Mouse (Mus musculus): Measurements from ENCODE around the gene Kdm1a. TPM values are rescaled to one million over a fixed set of nuclear protein-coding genes. Genes with fewer than 3 reads are reported as not detected.

Kdm1a gene
- polyA plus RNA-seq (2014; fragmentation: Nextera tagmentation; extraction: Ambion mirVana), result 93.8 and 94.1 TPM in 2 replicates

GRCm38 (mm10) chr4:136602568-136602967 is at the start of gene Kdm1a:
Gene Kdm1a, minus strand, starts transcription at chr4:136602723.
- Histone ChIP-seq H3K27ac (peak within 1 kb of the TSS; percentile 96), H3K4me1 (replicated peaks; ENCODE audit: control insufficient read depth, insufficient read depth, low read length) (peaks cover 13% of the 10 kb centered on the region), H3K27me3 (ENCODE audit: control insufficient read depth, insufficient read depth, low read length) (no peaks in the 10 kb centered on the region), H3K9me3 (ENCODE audit: control insufficient read depth, low read length) (no peaks in the 10 kb centered on the region), H3K4me2 (replicated peaks) (peak within 1 kb of the TSS; percentile 78), H3K9ac (peak within 1 kb of the TSS; percentile 99), H3K36me3 (replicated peaks; ENCODE audit: control insufficient read depth, insufficient read depth) (no peaks in the 10 kb centered on the region), H3K4me3 (replicated peaks; ENCODE audit: low read length) (peak within 1 kb of the TSS; percentile 92)
- under 1% methylated on average over 42 of the region's 45 CpGs for WGBS
- DNase-seq (ENCODE audit: low spot score) (peak; percentile 98), ATAC-seq (ENCODE audit: low FRiP score) (peak; percentile 88)

- ATAC-seq (ENCODE audit: low FRiP score) (peak; percentile 56; the same call in 1 of the 2 replicates), DNase-seq (ENCODE audit: low spot score) (peak; percentile 60)
- Histone ChIP-seq H3K4me2 (replicated peaks) (no peak overlapping the region), H3K9me3 (ENCODE audit: control insufficient read depth, low read length) (peaks cover 1% of the 10 kb centered on the region; the same call in 1 of the 2 replicates), H3K4me1 (replicated peaks; ENCODE audit: control insufficient read depth, insufficient read depth, low read length) (peaks cover 13% of the 10 kb centered on the region; the same call in 1 of the 2 replicates), H3K27ac (peak overlapping the region; percentile 74), H3K27me3 (ENCODE audit: control insufficient read depth, insufficient read depth, low read length) (no peaks in the 10 kb centered on the region), H3K36me3 (replicated peaks; ENCODE audit: control insufficient read depth, insufficient read depth) (peaks cover 42% of the 10 kb centered on the region), H3K4me3 (replicated peaks; ENCODE audit: low read length) (no peak overlapping the region), H3K9ac (no peak overlapping the region)
- 63% methylated on average over 13 of the region's 13 CpGs for WGBS
Measured at GRCm38 (mm10) chr4:136651882-136652527, 49.5 kb upstream of the Kdm1a start.

DNA sequence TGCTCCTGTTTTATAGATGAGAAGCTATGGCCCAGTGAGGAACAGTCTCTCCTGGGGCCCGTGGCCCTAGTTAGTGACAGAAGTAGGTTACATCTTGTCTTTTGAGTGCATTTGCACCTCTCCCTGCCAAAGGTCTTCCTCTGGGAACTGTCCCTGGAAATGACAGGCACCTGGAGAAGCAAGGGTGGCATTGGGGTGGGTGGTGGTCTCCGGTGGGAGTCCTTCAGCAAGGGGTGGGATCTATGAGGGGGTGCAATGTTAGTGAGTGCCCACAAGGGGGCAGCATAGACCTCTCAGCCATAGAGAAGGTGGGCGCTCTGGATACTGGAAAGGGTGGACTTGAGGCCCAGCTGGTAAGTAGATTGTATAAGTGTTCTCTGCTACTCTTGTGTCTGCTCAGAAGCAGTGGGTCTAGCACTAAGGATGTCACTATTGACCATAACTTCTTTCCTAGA is 48.9 kb upstream of the Kdm1a start:
- WGBS, result 52% methylated on average over 3 of the region's 3 CpGs
- H3K9me3 ChIP-seq (ENCODE audit: control insufficient read depth, low read length), result peaks cover 5% of the 10 kb centered on the region; the same call in 1 of the 2 replicates
- ATAC-seq (ENCODE audit: low FRiP score) (peak; percentile 16; the same call in 1 of the 2 replicates), DNase-seq (ENCODE audit: low spot score) (peak; percentile 74)
- H3K4me3 ChIP-seq (replicated peaks; ENCODE audit: low read length), result no peak overlapping the region
- H3K27me3 ChIP-seq (ENCODE audit: control insufficient read depth, insufficient read depth, low read length), result no peaks in the 10 kb centered on the region
- no peak overlapping the region for H3K4me2 ChIP-seq (replicated peaks)
- peak overlapping the region; percentile 74 for H3K27ac ChIP-seq
- H3K36me3 ChIP-seq (replicated peaks; ENCODE audit: control insufficient read depth, insufficient read depth), result peaks cover 36% of the 10 kb centered on the region
- no peak overlapping the region for H3K9ac ChIP-seq
- peaks cover 13% of the 10 kb centered on the region; the same call in 1 of the 2 replicates for H3K4me1 ChIP-seq (replicated peaks; ENCODE audit: control insufficient read depth, insufficient read depth, low read length)

- H3K4me1 ChIP-seq (replicated peaks; ENCODE audit: control insufficient read depth, insufficient read depth, low read length), result peaks cover 13% of the 10 kb centered on the region; the same call in 1 of the 2 replicates
- no peak overlapping the region for H3K4me2 ChIP-seq (replicated peaks)
- no peaks in the 10 kb centered on the region for H3K27me3 ChIP-seq (ENCODE audit: control insufficient read depth, insufficient read depth, low read length)
- peaks cover 5% of the 10 kb centered on the region; the same call in 1 of the 2 replicates for H3K9me3 ChIP-seq (ENCODE audit: control insufficient read depth, low read length)
- H3K36me3 ChIP-seq (replicated peaks; ENCODE audit: control insufficient read depth, insufficient read depth), result peaks cover 25% of the 10 kb centered on the region
- H3K4me3 ChIP-seq (replicated peaks; ENCODE audit: low read length), result no peak overlapping the region
- 78% methylated on average over 8 of the region's 8 CpGs for WGBS
- ATAC-seq (ENCODE audit: low FRiP score) (no peak), DNase-seq (ENCODE audit: low spot score) (no peak)
- H3K9ac ChIP-seq, result no peak overlapping the region
- H3K27ac ChIP-seq, result no peak overlapping the region
Measured at GRCm38 (mm10) chr4:136650261-136650660, 47.7 kb upstream of the Kdm1a start.

DNA sequence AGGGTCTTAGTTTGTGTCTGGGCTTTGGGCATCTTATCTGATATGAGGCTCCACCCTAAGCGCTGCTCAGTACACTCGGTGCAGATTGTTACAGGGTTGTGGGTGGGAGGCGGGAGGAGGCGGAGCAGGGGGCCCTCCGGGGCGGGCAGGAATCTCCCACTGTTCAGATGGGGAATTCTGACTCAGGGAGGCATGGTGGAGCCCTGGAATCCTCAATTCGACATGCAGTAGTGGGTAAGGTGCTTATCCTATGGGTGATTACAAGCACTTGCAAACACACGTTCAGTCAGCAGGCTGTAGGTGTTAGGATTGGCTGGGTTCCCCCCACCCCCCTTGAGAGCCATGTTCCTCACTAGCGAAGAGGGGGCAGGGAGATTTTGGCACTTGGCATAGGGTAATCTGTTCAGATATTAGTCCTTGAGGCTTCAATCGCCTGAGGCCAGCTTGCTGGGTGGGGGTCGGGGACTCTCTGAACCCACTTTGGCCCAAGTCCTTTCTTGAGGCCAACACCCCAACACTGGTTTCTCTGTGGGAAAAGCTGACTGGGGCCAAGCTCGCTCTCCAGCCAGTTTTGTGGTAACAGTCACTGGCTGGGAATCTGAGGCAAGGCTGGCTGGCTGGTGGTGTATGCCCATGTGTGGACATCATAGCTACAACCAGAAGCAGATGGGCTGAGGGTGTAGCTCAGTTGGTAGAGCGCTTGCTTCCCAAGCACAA is 47.1 kb upstream of the Kdm1a start:
- DNase-seq (ENCODE audit: low spot score), result no peak
- no peaks in the 10 kb centered on the region for H3K27me3 ChIP-seq (ENCODE audit: control insufficient read depth, insufficient read depth, low read length)
- no peak overlapping the region for H3K9ac ChIP-seq
- peaks cover 18% of the 10 kb centered on the region for H3K36me3 ChIP-seq (replicated peaks; ENCODE audit: control insufficient read depth, insufficient read depth)
- 41% methylated on average over 13 of the region's 13 CpGs for WGBS
- no peak overlapping the region for H3K4me2 ChIP-seq (replicated peaks)
- peaks cover 13% of the 10 kb centered on the region; the same call in 1 of the 2 replicates for H3K4me1 ChIP-seq (replicated peaks; ENCODE audit: control insufficient read depth, insufficient read depth, low read length)
- H3K4me3 ChIP-seq (replicated peaks; ENCODE audit: low read length), result no peak overlapping the region
- ATAC-seq (ENCODE audit: low FRiP score), result no peak
- H3K27ac ChIP-seq, result no peak overlapping the region
- H3K9me3 ChIP-seq (ENCODE audit: control insufficient read depth, low read length), result peaks cover 5% of the 10 kb centered on the region; the same call in 1 of the 2 replicates

DNA sequence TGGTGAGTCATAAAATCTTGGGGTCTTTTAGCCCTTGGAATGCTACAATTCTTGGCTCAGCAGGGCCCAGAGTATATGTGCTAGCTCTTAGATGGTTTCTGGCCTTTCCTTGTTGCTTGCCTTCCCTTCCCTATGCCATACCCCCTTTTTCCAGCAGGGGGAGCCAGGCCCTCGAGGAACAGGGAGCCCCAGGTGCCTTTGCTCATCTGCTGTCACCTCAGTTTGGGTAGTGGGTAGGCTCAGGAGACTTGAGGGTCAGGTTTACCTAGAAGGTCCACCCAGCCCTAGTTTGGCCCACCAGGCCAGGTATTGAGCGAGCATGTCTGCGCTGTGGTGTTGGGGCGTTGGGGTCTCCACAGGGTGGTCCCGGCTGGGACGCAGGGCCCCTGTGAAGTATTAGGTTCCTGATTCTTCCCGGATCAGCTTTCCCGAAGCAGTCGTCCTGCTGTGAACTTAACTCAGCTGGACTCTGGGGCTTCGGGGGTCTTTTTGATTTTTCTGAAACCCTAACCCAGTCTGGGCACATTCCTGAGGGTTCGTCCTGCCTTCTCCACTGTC is 46.5 kb upstream of the Kdm1a start:
- Histone ChIP-seq H3K9ac (no peak overlapping the region), H3K9me3 (ENCODE audit: control insufficient read depth, low read length) (peaks cover 5% of the 10 kb centered on the region; the same call in 1 of the 2 replicates), H3K36me3 (replicated peaks; ENCODE audit: control insufficient read depth, insufficient read depth) (peaks cover 12% of the 10 kb centered on the region), H3K4me1 (replicated peaks; ENCODE audit: control insufficient read depth, insufficient read depth, low read length) (peaks cover 13% of the 10 kb centered on the region; the same call in 1 of the 2 replicates), H3K4me3 (replicated peaks; ENCODE audit: low read length) (no peak overlapping the region), H3K27me3 (ENCODE audit: control insufficient read depth, insufficient read depth, low read length) (no peaks in the 10 kb centered on the region), H3K27ac (no peak overlapping the region), H3K4me2 (replicated peaks) (no peak overlapping the region)
- WGBS, result 20% methylated on average over 11 of the region's 11 CpGs
- ATAC-seq (ENCODE audit: low FRiP score) (no peak), DNase-seq (ENCODE audit: low spot score) (peak; percentile 83)

GRCm38 (mm10) chr4:136638890-136639289 is 36.4 kb upstream of the Kdm1a start:
- H3K4me1 ChIP-seq (replicated peaks; ENCODE audit: control insufficient read depth, insufficient read depth, low read length), result 0 out of 2 replicates have a peak, but pooled peaks cover 15% of the 10 kb centered on the region
- peak overlapping the region; percentile 38 for H3K4me2 ChIP-seq (replicated peaks)
- peak; percentile 55 for DNase-seq (ENCODE audit: low spot score)
- ATAC-seq (ENCODE audit: low FRiP score), result no peak
- 5% methylated on average over 10 of the region's 10 CpGs for WGBS
- no peaks in the 10 kb centered on the region for H3K9me3 ChIP-seq (ENCODE audit: control insufficient read depth, low read length)
- H3K9ac ChIP-seq, result peak overlapping the region; percentile 18; the same call in 1 of the 2 replicates
- H3K27ac ChIP-seq, result peak overlapping the region; percentile 26; the same call in 1 of the 2 replicates
- H3K36me3 ChIP-seq (replicated peaks; ENCODE audit: control insufficient read depth, insufficient read depth), result no peaks in the 10 kb centered on the region
- H3K27me3 ChIP-seq (ENCODE audit: control insufficient read depth, insufficient read depth, low read length), result peaks cover 14% of the 10 kb centered on the region; the same call in 1 of the 2 replicates
- H3K4me3 ChIP-seq (replicated peaks; ENCODE audit: low read length), result no peak overlapping the region; the same call in 1 of the 2 replicates

GRCm38 (mm10) chr4:136638230-136638750 is 35.8 kb upstream of the Kdm1a start:
- DNase-seq (ENCODE audit: low spot score), result no peak
- WGBS, result 29% methylated on average over 7 of the region's 7 CpGs

More at GRCm38 (mm10) chr4:136638230-136638750, 35.8 kb upstream of the Kdm1a start:
- H3K36me3 ChIP-seq (replicated peaks; ENCODE audit: control insufficient read depth, insufficient read depth), result no peaks in the 10 kb centered on the region
- peak; percentile 24; the same call in 1 of the 2 replicates for ATAC-seq (ENCODE audit: low FRiP score)
- 0 out of 2 replicates have a peak, but pooled peaks cover 15% of the 10 kb centered on the region for H3K4me1 ChIP-seq (replicated peaks; ENCODE audit: control insufficient read depth, insufficient read depth, low read length)
- H3K27me3 ChIP-seq (ENCODE audit: control insufficient read depth, insufficient read depth, low read length), result peaks cover 14% of the 10 kb centered on the region; the same call in 1 of the 2 replicates
- H3K4me2 ChIP-seq (replicated peaks), result peak overlapping the region; percentile 77
- H3K9me3 ChIP-seq (ENCODE audit: control insufficient read depth, low read length), result no peaks in the 10 kb centered on the region
- H3K4me3 ChIP-seq (replicated peaks; ENCODE audit: low read length), result peak overlapping the region; percentile 48
- H3K27ac ChIP-seq, result no peak overlapping the region
- peak overlapping the region; percentile 71; the same call in 1 of the 2 replicates for H3K9ac ChIP-seq
